Mouse (Mus musculus) fibroblast of lung, adult 2 months (primary cell): ENCODE measurements at regions not wholly inside any gene's neighbourhood (a gene's known extent, or its start where the extent isn't known, plus 50 kb on each side); places are given as distances from the start of the nearest gene placed in this dataset.

Experiments used
- DNase-seq: peaks from one replicate; pipeline ENCODE4 v3.0.0-alpha.2; 2011; ENCODE audit warnings: low read depth

DNA sequence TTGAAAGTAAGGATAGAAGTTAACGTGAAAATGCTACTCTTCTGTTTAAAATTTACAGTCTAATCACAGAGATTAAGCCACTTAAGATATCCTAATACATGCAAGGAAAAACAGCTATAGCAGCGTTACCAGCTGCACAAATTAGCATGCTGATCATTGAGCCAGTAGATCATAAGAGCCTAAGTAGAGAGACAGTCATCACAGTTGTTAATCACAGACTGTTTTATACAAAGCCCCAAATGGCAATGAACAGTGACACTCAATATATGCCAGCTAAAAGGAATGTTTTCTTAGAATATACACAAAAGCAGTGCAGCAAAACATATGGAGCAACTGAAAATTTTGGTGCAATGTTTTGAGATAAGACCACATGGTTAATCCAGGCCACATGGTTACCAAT lies 64.7 kb upstream of the Ppp1r3a start:
- no peak for DNase-seq

DNA sequence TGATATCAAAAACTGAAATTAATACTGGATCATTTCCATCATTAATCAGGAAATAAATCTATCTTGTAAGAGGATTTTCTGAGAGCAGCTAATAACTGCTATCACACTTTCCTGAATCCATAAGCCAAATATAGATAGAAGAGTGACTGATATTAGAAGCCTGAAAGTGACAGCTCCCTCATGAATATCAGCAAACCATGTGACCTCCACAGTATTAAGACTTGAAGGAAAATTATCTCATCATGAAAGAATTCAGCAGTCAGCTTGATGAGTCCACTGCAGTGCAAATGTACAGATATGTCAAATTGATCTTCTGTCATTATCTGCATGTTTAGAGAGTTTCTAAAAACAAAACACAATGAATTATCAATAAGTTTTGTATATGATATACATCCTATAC lies 69.7 kb upstream of the Ppp1r3a start:
- no peak for DNase-seq

DNA sequence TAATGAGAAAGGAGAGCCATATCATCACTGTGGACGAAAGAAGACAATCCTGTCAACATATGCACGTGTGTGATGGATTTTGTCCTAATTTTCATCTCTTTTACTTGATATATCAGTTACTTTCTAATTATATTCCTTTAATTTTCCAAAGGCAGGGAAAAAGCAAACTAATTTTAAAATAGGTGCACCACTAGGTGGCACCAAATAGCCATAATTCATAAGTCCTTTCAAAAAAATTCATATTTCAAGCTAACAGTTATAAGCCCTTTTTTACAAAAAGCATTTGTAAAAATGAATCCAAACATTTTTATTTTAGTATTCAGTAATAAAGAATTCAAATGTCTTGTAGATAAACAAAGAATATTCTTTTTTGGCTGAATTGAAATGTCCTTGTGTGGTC lies 62.2 kb upstream of the Foxp2 start:
- DNase-seq: peak; percentile 8
